9 mouse cellular contexts compared by ENCODE assay signal in the genomic region with DNA sequence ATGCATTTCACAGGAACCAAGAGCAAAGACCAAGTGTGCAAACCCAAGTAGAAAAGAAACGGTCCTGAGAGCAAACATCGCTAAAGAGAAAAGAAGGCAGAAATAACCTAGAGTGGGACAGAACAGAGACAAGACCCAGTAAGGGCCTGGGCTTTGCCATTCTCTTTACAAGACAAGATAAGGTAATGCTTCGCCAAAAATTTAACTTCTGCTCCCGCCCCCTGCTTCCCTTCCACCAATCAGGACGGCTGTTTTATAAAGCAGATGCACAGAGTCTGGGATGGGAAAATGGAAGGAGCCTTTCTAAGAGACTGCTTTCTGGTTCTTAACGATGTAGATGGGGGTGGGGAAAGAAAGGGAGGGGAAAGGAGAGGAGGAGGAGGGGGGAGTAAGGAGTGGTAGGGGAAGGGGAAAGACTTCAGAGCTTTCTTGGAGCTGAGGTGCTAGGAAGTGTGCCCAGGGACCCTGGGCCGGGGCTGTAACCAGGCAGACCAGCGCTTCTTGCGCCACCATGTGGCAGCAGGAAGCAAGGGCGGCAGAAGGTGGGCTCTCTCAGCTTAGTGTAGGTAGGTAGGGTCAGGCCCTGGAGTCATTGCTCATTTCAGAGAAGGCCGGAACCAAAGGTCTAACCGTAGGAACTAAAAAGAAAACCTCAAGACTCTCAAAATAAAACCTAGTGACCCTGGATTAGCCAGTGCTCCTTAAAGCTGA.
A peak's percentile ranks its signal among the peaks of the same experiment; 100 is the strongest.
DNase-seq lines count a peak whose midpoint lies in the region; ATAC-seq and TF ChIP-seq lines count a peak whose summit lies in the region.
"Had no signal": no experiment of that assay in that cellular context is flagged by ENCODE, and none has a peak within 500 bp of the region (broad histone marks: within the 10 kb centered on the region; RNA-seq: fewer than 3 reads in every experiment).

No protein-coding gene starts in this region.

- DNase-seq in gastrocnemius, adult 2 months = no peak
- DNase-seq in gastrocnemius, postnatal 4 days (ENCODE audit: low spot score in 2 of 2) = no peak
- DNase-seq in testis, postnatal 10 days (ENCODE audit: low spot score) = no peak
- no peak for DNase-seq in natural killer cell, adult 2 months (ENCODE audit: low spot score in 2 of 2)
- DNase-seq in heart, postnatal 25 days (ENCODE audit: low spot score) = no peak

- peak overlapping the region; percentile 38 for H3K4me2 ChIP-seq in liver, embryonic 12.5 days
- no peak overlapping the region for H3K4me2 ChIP-seq in kidney, embryonic 15.5 days
- H3K4me2 ChIP-seq: heart, embryonic 13.5 days had no signal

- H3K27me3 ChIP-seq in testis, adult 2 months (ENCODE audit: control insufficient read depth, insufficient read depth, low read length) = no peaks in the 10 kb centered on the region
- H3K27me3 ChIP-seq in liver, embryonic 12.5 days (replicated peaks) = 0 out of 2 replicates have a peak, but pooled peaks cover 2% of the 10 kb centered on the region
- H3K27me3 ChIP-seq in kidney, embryonic 15.5 days = no peaks in the 10 kb centered on the region

- no peak overlapping the region for H3K27ac ChIP-seq in gastrocnemius, adult 2 months
- H3K27ac ChIP-seq in testis, adult 2 months (ENCODE audit: control insufficient read depth, insufficient read depth, low read depth, low read length) = no peak overlapping the region
- no peak overlapping the region for H3K27ac ChIP-seq in liver, embryonic 12.5 days
- no peak overlapping the region for H3K27ac ChIP-seq in kidney, embryonic 15.5 days
- H3K27ac ChIP-seq: heart, embryonic 13.5 days had no signal

- H3K9me3 ChIP-seq in liver, embryonic 12.5 days (replicated peaks) = no peaks in the 10 kb centered on the region
- H3K9me3 ChIP-seq in kidney, embryonic 15.5 days (replicated peaks) = no peaks in the 10 kb centered on the region
- H3K9me3 ChIP-seq: heart, embryonic 13.5 days had no signal

- ATAC-seq in liver, embryonic 12.5 days = peak; percentile 67
- no peak for ATAC-seq in kidney, embryonic 15.5 days (replicated peaks; ENCODE audit: low FRiP score)

- 43% methylated on average over 12 of the region's 12 CpGs for WGBS in liver, embryonic 12.5 days (ENCODE audit: insufficient replicate concordance)
- WGBS in kidney, embryonic 15.5 days = 57% methylated on average over 12 of the region's 12 CpGs

- no peak overlapping the region for H3K4me3 ChIP-seq in gastrocnemius, adult 2 months
- no peak overlapping the region for H3K4me3 ChIP-seq in testis, adult 2 months (ENCODE audit: control insufficient read depth, low read depth, low read length)
- H3K4me3 ChIP-seq in liver, embryonic 12.5 days = no peak overlapping the region
- H3K4me3 ChIP-seq in kidney, embryonic 15.5 days (replicated peaks) = no peak overlapping the region
- H3K4me3 ChIP-seq: heart, embryonic 13.5 days had no signal

- no peak for TF ChIP-seq POLR2A in testis, adult 2 months (IDR thresholded peaks at IDR 0.05; ENCODE audit: control insufficient read depth, low read depth, low read length)

- peak; percentile 64 for TF ChIP-seq CTCF in gastrocnemius, adult 2 months (IDR thresholded peaks at IDR 0.05)
- peak; percentile 74 for TF ChIP-seq CTCF in testis, adult 2 months (IDR thresholded peaks at IDR 0.05; ENCODE audit: control insufficient read depth, insufficient read depth, insufficient replicate concordance, low read depth, low read length)

- H3K9ac ChIP-seq in liver, embryonic 12.5 days = no peak overlapping the region
- no peak overlapping the region for H3K9ac ChIP-seq in kidney, embryonic 15.5 days
- H3K9ac ChIP-seq: heart, embryonic 13.5 days had no signal

- H3K36me3 ChIP-seq in testis, adult 2 months (ENCODE audit: control insufficient read depth, insufficient read depth, low read length) = no peaks in the 10 kb centered on the region
- H3K36me3 ChIP-seq in liver, embryonic 12.5 days = no peaks in the 10 kb centered on the region
- no peaks in the 10 kb centered on the region for H3K36me3 ChIP-seq in kidney, embryonic 15.5 days
- H3K36me3 ChIP-seq: heart, embryonic 13.5 days had no signal

- intact Hi-C loops in gastrocnemius, adult 2 months (cut with DNase I) = loop anchor here (2.0 to 10.0 kb wide), 2 partner anchors 144 to 212 kb away; no protein-coding TSS in a partner anchor
- intact Hi-C loops in heart, postnatal 25 days (cut with DNase I) = no loop called here

- no peaks in the 10 kb centered on the region for H3K4me1 ChIP-seq in testis, adult 2 months (ENCODE audit: control insufficient read depth, insufficient read depth, low read length)
- H3K4me1 ChIP-seq in liver, embryonic 12.5 days = peaks cover 33% of the 10 kb centered on the region
- H3K4me1 ChIP-seq in kidney, embryonic 15.5 days = peaks cover 26% of the 10 kb centered on the region
- H3K4me1 ChIP-seq: heart, embryonic 13.5 days had no signal
